Mouse (Mus musculus): Measurements from ENCODE around the gene A030005K14Rik. TPM values are rescaled to one million over a fixed set of nuclear protein-coding genes. Genes with fewer than 3 reads are reported as not detected.

Gene A030005K14Rik
- not detected in 2 replicates for polyA plus RNA-seq (2014; fragmentation: Nextera tagmentation; extraction: Ambion mirVana)

DNA sequence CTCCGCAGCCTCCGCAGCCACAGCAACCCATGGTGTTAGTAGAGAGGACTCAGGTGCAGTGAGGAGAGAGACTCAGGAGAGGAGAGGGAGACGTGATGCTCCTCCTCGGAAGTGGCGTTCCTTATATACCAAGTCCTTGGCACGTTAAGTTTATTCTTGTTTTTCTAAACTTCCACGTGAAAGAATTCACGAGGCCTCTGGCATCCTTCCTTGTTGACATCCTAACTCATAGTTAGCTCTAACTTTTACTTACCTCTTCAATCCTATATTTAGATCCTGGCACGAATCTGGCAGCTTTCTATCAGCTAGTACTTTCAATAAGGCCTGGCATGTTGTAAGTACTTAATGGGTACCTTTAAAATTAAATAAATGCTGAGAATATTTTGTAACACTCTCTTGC, at the start of gene A030005K14Rik:
Gene A030005K14Rik, minus strand, starts transcription at position 101 of the 400 bp plus-strand sequence.
- Histone ChIP-seq H3K4me1 (ENCODE audit: control insufficient read depth, insufficient read depth, low read length) (no peaks in the 10 kb centered on the region), H3K36me3 (ENCODE audit: control insufficient read depth, insufficient read depth, low read length) (no peaks in the 10 kb centered on the region), H3K9ac (ENCODE audit: low read length) (no peak within 1 kb of the TSS), H3K4me2 (no peak within 1 kb of the TSS), H3K27me3 (ENCODE audit: control insufficient read depth, insufficient read depth, low read length) (no peaks in the 10 kb centered on the region), H3K27ac (ENCODE audit: low read depth, low read length) (no peak within 1 kb of the TSS), H3K4me3 (ENCODE audit: low read depth, low read length) (no peak within 1 kb of the TSS), H3K9me3 (ENCODE audit: control insufficient read depth, low read length) (no peaks in the 10 kb centered on the region)
- ATAC-seq (ENCODE audit: low FRiP score) (no peak), DNase-seq (ENCODE audit: low spot score, missing footprints) (no peak)
- WGBS, result 89% methylated on average over 9 of the region's 9 CpGs

GRCm38 (mm10) chr1:83107410-83107978, 48.3 kb upstream of the A030005K14Rik start:
- no peaks in the 10 kb centered on the region for H3K36me3 ChIP-seq (ENCODE audit: control insufficient read depth, insufficient read depth, low read length)
- H3K27me3 ChIP-seq (ENCODE audit: control insufficient read depth, insufficient read depth, low read length), result no peaks in the 10 kb centered on the region
- DNase-seq (ENCODE audit: low spot score, missing footprints) (no peak), ATAC-seq (ENCODE audit: low FRiP score) (no peak)
- H3K4me1 ChIP-seq (ENCODE audit: control insufficient read depth, insufficient read depth, low read length), result no peaks in the 10 kb centered on the region
- no peak overlapping the region for H3K27ac ChIP-seq (ENCODE audit: low read depth, low read length)
- H3K4me2 ChIP-seq, result no peak overlapping the region
- 86% methylated on average over 5 of the region's 5 CpGs for WGBS
- H3K4me3 ChIP-seq (ENCODE audit: low read depth, low read length), result no peak overlapping the region
- no peaks in the 10 kb centered on the region for H3K9me3 ChIP-seq (ENCODE audit: control insufficient read depth, low read length)
- no peak overlapping the region for H3K9ac ChIP-seq (ENCODE audit: low read length)

GRCm38 (mm10) chr1:83105464-83105863, 46.3 kb upstream of the A030005K14Rik start:
- Histone ChIP-seq H3K27ac (ENCODE audit: low read depth, low read length) (no peak overlapping the region), H3K9ac (ENCODE audit: low read length) (no peak overlapping the region), H3K4me2 (no peak overlapping the region), H3K9me3 (ENCODE audit: control insufficient read depth, low read length) (no peaks in the 10 kb centered on the region), H3K4me1 (ENCODE audit: control insufficient read depth, insufficient read depth, low read length) (no peaks in the 10 kb centered on the region), H3K27me3 (ENCODE audit: control insufficient read depth, insufficient read depth, low read length) (no peaks in the 10 kb centered on the region), H3K4me3 (ENCODE audit: low read depth, low read length) (no peak overlapping the region), H3K36me3 (ENCODE audit: control insufficient read depth, insufficient read depth, low read length) (no peaks in the 10 kb centered on the region)
- ATAC-seq (ENCODE audit: low FRiP score) (no peak), DNase-seq (ENCODE audit: low spot score, missing footprints) (no peak)
- WGBS, result 72% methylated on average over 1 of the region's 1 CpGs

DNA sequence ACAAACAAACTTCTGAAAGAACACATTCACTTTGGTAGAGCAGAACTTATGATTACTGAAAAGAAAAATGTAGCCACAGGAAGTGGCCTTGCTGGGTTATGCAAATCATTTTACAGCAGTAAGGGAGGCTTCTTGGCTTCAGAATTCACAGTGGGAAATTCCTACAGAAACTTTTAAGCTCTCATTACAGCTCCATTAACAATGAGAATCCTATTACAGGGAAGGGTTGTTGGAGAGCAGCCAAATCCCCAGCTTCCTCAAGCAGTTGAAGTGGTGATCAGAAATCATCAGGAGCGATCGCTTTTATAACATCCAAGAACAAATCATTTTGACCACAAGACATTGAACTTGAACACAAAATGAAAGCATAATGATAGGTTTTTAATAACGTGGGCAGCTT, 42.7 kb upstream of the A030005K14Rik start:
- no peak for ATAC-seq (ENCODE audit: low FRiP score)

DNA sequence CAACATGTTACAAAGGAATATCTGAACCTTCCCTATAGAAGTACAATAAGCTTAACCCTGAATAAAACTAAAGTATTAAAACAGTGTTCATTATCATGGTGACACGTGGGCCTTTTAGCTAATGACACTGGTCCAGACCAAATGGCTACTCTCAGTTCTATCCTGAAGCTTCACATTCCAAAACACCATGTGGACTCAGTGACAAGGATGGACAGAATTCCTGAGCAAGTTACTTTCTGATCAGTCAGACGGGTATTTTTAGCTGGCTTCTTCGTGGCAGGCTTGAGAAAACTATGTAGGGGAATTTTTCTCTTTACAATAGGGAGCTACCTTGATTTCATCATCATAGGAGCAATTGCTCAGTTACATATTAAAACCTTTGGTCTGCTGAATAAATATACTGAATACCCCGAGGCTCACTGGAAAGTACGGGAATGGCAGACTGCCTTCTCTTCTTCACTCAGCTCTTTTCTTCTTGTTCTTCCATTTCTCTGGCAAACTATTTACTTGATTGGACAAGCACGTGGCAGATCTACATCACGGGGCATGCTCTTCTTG, 40.5 kb upstream of the A030005K14Rik start:
- no peaks in the 10 kb centered on the region for H3K27me3 ChIP-seq (ENCODE audit: control insufficient read depth, insufficient read depth, low read length)
- no peak for DNase-seq (ENCODE audit: low spot score, missing footprints)
- no peak overlapping the region for H3K4me3 ChIP-seq (ENCODE audit: low read depth, low read length)
- H3K36me3 ChIP-seq (ENCODE audit: control insufficient read depth, insufficient read depth, low read length), result no peaks in the 10 kb centered on the region
- WGBS, result 82% methylated on average over 7 of the region's 7 CpGs
- H3K9me3 ChIP-seq (ENCODE audit: control insufficient read depth, low read length), result no peaks in the 10 kb centered on the region
- no peak for ATAC-seq (ENCODE audit: low FRiP score)
- no peaks in the 10 kb centered on the region for H3K4me1 ChIP-seq (ENCODE audit: control insufficient read depth, insufficient read depth, low read length)
- no peak overlapping the region for H3K4me2 ChIP-seq
- no peak overlapping the region for H3K9ac ChIP-seq (ENCODE audit: low read length)
- no peak overlapping the region for H3K27ac ChIP-seq (ENCODE audit: low read depth, low read length)

More for the DNA sequence above, 42.7 kb upstream of the A030005K14Rik start:
- Histone ChIP-seq H3K4me2 (no peak overlapping the region), H3K27me3 (ENCODE audit: control insufficient read depth, insufficient read depth, low read length) (no peaks in the 10 kb centered on the region), H3K9ac (ENCODE audit: low read length) (no peak overlapping the region), H3K36me3 (ENCODE audit: control insufficient read depth, insufficient read depth, low read length) (no peaks in the 10 kb centered on the region), H3K4me1 (ENCODE audit: control insufficient read depth, insufficient read depth, low read length) (no peaks in the 10 kb centered on the region), H3K4me3 (ENCODE audit: low read depth, low read length) (no peak overlapping the region), H3K9me3 (ENCODE audit: control insufficient read depth, low read length) (no peaks in the 10 kb centered on the region), H3K27ac (ENCODE audit: low read depth, low read length) (no peak overlapping the region)
- DNase-seq (ENCODE audit: low spot score, missing footprints), result no peak
- WGBS, result 72% methylated on average over 3 of the region's 3 CpGs

- Histone ChIP-seq H3K4me2 (no peak overlapping the region), H3K4me1 (ENCODE audit: control insufficient read depth, insufficient read depth, low read length) (no peaks in the 10 kb centered on the region), H3K36me3 (ENCODE audit: control insufficient read depth, insufficient read depth, low read length) (no peaks in the 10 kb centered on the region), H3K9me3 (ENCODE audit: control insufficient read depth, low read length) (no peaks in the 10 kb centered on the region), H3K27me3 (ENCODE audit: control insufficient read depth, insufficient read depth, low read length) (no peaks in the 10 kb centered on the region), H3K4me3 (ENCODE audit: low read depth, low read length) (no peak overlapping the region), H3K9ac (ENCODE audit: low read length) (no peak overlapping the region), H3K27ac (ENCODE audit: low read depth, low read length) (no peak overlapping the region)
- ATAC-seq (ENCODE audit: low FRiP score) (no peak), DNase-seq (ENCODE audit: low spot score, missing footprints) (no peak)
- 91% methylated on average over 2 of the region's 2 CpGs for WGBS
These were observed 40.0 kb upstream of the A030005K14Rik start for GRCm38 (mm10) chr1:83099160-83099559.

DNA sequence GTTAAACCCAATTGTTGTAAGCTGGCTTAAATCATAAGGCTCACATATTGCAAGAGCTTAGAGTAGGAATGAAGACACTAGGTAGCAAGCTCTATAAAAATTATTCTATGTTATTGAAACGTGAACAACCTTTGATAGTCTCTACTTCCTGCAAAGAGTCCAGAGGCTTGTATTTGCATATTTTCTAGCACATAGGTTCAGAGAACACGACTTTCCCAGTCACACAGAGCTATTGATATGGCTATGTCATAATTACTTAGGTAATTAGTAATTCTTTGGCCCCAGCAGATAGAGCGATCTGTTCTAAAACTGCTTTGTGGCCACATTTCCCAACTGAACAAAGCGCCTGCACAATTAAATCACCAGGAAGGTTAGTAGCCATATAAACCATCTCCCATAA, 37.8 kb upstream of the A030005K14Rik start:
- H3K4me1 ChIP-seq (ENCODE audit: control insufficient read depth, insufficient read depth, low read length), result no peaks in the 10 kb centered on the region
- no peaks in the 10 kb centered on the region for H3K9me3 ChIP-seq (ENCODE audit: control insufficient read depth, low read length)
- ATAC-seq (ENCODE audit: low FRiP score), result no peak
- DNase-seq (ENCODE audit: low spot score, missing footprints), result no peak
- no peak overlapping the region for H3K4me2 ChIP-seq
- 78% methylated on average over 4 of the region's 4 CpGs for WGBS
- H3K27me3 ChIP-seq (ENCODE audit: control insufficient read depth, insufficient read depth, low read length), result no peaks in the 10 kb centered on the region
- no peak overlapping the region for H3K4me3 ChIP-seq (ENCODE audit: low read depth, low read length)
- no peaks in the 10 kb centered on the region for H3K36me3 ChIP-seq (ENCODE audit: control insufficient read depth, insufficient read depth, low read length)
- no peak overlapping the region for H3K9ac ChIP-seq (ENCODE audit: low read length)
- H3K27ac ChIP-seq (ENCODE audit: low read depth, low read length), result no peak overlapping the region

DNA sequence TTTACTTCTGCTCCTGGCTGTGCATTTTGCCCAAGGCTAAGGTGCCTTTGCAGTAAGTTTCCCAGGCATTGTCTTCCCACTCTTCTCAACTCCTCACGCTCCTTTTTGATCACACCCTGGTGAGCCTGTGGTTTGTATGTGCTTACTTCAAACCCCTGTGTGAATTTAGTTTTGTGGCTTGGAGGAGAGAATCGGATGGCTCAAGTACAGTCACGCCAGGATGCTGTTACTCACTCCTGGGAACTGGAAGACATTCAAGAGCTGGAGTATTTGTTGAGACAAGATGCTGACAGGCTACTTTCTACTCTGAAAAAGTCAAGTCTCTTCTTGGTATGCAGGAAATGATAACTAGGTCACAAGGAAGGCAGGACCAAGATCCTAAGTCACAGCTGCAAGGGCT, 32.1 kb upstream of the A030005K14Rik start:
- H3K4me2 ChIP-seq, result no peak overlapping the region
- no peaks in the 10 kb centered on the region for H3K4me1 ChIP-seq (ENCODE audit: control insufficient read depth, insufficient read depth, low read length)
- H3K36me3 ChIP-seq (ENCODE audit: control insufficient read depth, insufficient read depth, low read length), result no peaks in the 10 kb centered on the region
- no peaks in the 10 kb centered on the region for H3K27me3 ChIP-seq (ENCODE audit: control insufficient read depth, insufficient read depth, low read length)
- ATAC-seq (ENCODE audit: low FRiP score) (no peak), DNase-seq (ENCODE audit: low spot score, missing footprints) (no peak)
- no peak overlapping the region for H3K4me3 ChIP-seq (ENCODE audit: low read depth, low read length)
- H3K9ac ChIP-seq (ENCODE audit: low read length), result no peak overlapping the region
- no peak overlapping the region for H3K27ac ChIP-seq (ENCODE audit: low read depth, low read length)
- H3K9me3 ChIP-seq (ENCODE audit: control insufficient read depth, low read length), result no peaks in the 10 kb centered on the region
- 88% methylated on average over 3 of the region's 3 CpGs for WGBS

DNA sequence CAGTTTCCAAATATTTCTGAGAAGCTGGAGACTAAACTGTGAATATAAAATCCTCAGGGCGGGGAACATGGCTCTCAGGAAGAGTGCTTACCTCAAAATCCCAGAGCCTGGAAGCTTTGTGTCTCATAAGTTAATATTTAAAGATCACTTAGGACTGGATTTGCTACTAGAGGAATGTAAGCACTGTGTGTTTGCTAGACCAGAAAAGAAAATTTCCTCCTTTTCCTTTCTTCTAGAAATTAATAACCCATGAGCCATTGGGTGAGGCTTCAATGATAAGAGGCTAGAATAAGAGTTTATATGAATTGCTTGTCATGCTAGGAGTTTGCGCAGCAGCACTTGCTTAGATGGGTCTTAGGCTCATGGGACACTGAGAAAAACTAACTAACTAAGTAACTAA, 25.6 kb upstream of the A030005K14Rik start:
- Histone ChIP-seq H3K9ac (ENCODE audit: low read length) (no peak overlapping the region), H3K27ac (ENCODE audit: low read depth, low read length) (no peak overlapping the region), H3K4me2 (no peak overlapping the region), H3K36me3 (ENCODE audit: control insufficient read depth, insufficient read depth, low read length) (no peaks in the 10 kb centered on the region), H3K27me3 (ENCODE audit: control insufficient read depth, insufficient read depth, low read length) (no peaks in the 10 kb centered on the region), H3K9me3 (ENCODE audit: control insufficient read depth, low read length) (no peaks in the 10 kb centered on the region), H3K4me1 (ENCODE audit: control insufficient read depth, insufficient read depth, low read length) (no peaks in the 10 kb centered on the region), H3K4me3 (ENCODE audit: low read depth, low read length) (no peak overlapping the region)
- ATAC-seq (ENCODE audit: low FRiP score) (no peak), DNase-seq (ENCODE audit: low spot score, missing footprints) (peak; percentile 23)
- WGBS, result 82% methylated on average over 2 of the region's 2 CpGs

All from midbrain, embryonic 11.5 days (tissue).